Mouse (Mus musculus) forelimb bud, embryonic 11.5 days (tissue): ENCODE measurements around the gene Fnip2.

Experiments
- DNase-seq: peaks from one replicate; pipeline ENCODE4 v3.0.0-alpha.2; 2012; ENCODE audit warnings: low read depth, low spot score

Fnip2 gene

GRCm38 (mm10) chr3:79528451-79528850 is 39.1 kb downstream of the Fnip2 start:
- DNase-seq = no peak

GRCm38 (mm10) chr3:79527921-79528320 is 39.7 kb downstream of the Fnip2 start:
- DNase-seq = no peak

- DNase-seq = no peak
Measured at GRCm38 (mm10) chr3:79527521-79527920, 40.1 kb downstream of the Fnip2 start.

GRCm38 (mm10) chr3:79523349-79523748 is 44.2 kb downstream of the Fnip2 start:
- DNase-seq = no peak

- no peak for DNase-seq
Measured at GRCm38 (mm10) chr3:79519862-79520261, 47.7 kb downstream of the Fnip2 start.

DNA sequence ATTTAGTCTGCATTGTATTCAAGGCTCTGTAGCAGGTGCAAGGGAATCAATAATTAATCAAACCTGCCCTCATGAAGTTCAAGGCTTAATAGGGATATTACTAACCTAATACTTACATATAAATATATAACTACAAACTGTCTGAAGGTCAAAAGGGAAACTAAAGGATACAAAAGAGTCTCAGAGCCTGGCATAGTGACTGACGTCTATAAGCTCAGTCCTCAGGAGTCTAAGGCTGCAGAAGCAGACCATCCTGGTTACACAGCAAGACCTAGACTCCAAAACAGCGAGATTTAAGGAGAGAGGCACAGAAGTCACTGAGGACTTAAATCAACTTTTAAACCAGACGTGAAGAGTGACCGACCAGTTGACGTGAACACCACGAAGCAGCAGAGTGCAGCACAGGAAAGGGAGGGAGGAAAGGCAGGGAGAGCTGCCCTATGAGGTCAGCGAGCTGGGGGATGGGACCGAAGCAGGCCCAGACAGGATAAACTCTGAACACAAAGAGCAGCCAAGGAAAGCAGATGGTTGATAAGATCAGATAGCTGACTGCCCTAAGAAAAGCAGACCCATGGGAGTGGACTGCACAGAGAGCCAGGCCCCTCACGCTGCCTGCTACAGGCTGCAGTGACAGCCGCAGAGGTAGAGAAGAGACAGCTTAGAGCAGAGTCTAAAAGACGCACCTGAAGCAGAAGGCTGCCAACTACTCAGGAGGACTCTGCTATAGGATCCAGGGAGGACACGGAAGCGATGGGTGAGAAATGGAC is 48.7 kb downstream of the Fnip2 start:
- peak; percentile 29 for DNase-seq

- DNase-seq = no peak
Measured at GRCm38 (mm10) chr3:79517884-79518591, 49.6 kb downstream of the Fnip2 start.

DNA sequence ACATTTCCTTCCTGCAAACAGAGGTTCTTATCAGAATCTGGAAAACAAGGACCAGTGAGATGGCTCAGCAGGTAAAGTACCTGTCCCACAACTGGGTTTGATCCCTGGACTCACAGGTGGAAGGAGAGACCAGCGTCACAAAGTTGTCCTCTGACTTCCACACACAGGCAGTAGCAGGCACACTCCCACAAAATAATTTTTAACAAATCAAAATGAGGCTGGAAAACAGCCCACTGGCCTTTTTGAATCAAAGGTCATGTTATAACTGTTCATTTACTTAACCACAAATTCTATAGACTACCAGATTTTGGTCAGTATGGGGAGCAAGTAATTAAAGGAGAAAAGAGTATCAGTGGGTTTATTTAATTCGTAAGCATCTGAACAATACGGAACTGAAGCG is 50.6 kb downstream of the Fnip2 start:
- DNase-seq = no peak

DNA sequence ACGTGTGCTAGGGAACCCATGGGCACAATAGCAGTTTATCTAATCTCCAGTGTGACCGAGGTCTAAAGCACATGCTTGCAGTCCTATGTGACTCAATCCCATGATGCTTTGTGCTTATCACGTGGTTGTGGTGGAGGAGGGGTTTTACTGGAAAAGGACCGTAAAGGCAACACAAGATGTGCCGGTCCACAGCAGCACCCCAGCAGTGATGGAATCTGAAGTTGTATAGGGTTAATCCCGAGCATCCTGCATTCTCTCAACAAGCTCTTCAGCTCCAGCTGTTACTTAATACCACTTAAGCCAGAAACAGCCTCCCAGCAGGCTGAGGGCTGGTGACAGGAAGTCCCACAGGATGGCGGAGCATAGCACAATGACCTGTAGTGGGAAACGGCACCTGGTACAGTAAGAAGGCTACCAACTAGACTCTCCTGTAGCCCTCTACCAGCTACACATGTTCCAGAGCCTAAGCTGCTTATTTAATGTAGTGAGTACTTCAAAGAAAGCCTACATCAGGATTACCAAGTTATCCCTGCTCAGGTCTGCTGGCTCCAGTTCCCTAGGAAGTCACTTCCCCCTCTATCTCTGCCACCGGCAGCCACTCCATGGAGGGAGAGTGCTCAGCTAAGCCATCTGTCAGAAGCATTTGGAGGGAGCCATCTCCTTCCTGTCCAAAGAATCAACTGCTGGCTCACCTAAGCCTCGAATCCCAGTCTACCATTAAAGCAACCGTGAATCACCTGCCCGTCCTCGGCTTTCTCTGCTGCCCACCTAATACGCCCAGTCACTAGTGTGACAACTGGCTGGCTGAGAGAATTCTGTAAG is 51.3 kb downstream of the Fnip2 start:
- DNase-seq = peak; percentile 13

- no peak for DNase-seq
Measured at GRCm38 (mm10) chr3:79514304-79514703, 53.3 kb downstream of the Fnip2 start.

GRCm38 (mm10) chr3:79501166-79501728 is 66.3 kb downstream of the Fnip2 start:
- DNase-seq = no peak

GRCm38 (mm10) chr3:79500279-79500678 is 67.3 kb downstream of the Fnip2 start:
- DNase-seq = no peak

DNA sequence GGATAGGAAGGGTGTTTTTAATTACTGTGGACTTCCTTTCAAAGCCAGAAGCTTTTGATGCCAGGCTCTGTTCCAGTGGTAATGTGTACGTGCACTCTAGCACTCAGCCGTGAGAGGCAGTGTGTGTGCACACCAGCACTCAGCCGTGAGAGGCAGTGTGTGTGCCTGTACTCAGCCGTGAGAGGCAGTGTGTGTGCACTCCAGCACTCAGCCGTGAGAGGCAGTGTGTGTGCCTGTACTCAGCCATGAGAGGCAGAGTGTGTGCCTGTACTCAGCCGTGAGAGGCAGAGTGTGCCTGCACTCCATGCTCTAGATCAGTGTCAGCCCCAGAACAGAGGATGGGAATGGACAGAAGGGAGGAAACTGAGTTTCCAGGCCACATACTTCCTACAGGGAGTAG is 70.9 kb downstream of the Fnip2 start:
- DNase-seq = no peak

GRCm38 (mm10) chr3:79495151-79495550 is 72.4 kb downstream of the Fnip2 start:
- DNase-seq = no peak

GRCm38 (mm10) chr3:79494028-79494427 is 73.6 kb downstream of the Fnip2 start:
- DNase-seq = no peak

- no peak for DNase-seq
Measured at GRCm38 (mm10) chr3:79493064-79493463, 74.5 kb downstream of the Fnip2 start.

DNA sequence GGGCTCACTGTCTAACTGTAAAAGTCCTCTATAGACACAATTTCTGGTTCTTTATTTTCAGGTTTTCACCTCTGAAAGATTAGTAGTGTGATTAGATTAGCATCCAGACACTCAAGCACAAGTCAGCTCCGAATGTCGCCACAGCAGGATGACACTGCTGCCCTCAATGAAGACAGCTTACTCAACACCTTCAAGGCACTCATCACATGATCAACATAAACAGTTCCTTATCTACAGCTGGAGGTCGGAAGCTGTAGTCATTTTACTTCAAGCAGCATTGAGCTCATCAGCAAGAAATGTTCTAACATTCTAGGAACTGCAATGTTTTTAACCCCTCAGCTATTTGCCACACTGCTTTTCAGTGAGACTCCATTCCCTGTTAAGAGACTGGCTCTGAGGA is 76.0 kb downstream of the Fnip2 start:
- DNase-seq = no peak

DNA sequence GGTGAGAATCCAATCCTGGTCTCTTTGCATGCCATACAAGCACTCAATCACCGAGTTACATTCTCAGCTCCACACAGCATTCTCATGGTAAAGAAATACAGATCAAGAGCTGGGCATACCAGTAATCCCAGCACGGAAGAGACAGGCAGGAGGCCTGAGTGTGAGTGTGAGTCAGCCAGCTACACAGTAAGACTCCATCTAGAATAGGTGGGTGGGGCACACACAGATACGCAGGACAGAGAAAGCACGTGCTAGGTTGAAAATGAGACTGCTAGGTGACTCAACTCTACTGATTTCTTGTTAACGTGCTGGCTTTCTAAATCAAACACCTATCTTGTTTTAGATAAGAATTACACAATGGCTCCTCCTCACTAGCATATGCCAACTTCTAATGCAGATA is 77.5 kb downstream of the Fnip2 start:
- DNase-seq = no peak

DNA sequence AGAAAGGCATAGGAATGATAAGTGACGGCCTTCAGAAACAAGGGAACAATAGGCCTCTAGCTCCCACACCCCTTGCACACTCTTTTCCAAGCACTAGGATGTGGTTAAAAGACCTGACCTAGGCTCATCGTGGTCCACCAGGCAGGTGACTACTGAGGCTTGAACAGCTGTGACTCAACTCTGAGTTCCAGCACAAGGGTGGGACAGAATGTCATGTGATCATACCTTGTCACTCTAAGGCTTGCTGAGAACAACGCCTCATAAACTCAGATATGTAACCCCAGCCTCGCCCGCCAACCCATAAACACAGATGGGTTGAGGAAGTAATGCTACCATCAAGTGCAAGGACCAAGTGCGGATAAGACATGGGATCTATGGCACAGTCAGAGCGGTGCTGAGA is 79.6 kb downstream of the Fnip2 start:
- no peak for DNase-seq

DNA sequence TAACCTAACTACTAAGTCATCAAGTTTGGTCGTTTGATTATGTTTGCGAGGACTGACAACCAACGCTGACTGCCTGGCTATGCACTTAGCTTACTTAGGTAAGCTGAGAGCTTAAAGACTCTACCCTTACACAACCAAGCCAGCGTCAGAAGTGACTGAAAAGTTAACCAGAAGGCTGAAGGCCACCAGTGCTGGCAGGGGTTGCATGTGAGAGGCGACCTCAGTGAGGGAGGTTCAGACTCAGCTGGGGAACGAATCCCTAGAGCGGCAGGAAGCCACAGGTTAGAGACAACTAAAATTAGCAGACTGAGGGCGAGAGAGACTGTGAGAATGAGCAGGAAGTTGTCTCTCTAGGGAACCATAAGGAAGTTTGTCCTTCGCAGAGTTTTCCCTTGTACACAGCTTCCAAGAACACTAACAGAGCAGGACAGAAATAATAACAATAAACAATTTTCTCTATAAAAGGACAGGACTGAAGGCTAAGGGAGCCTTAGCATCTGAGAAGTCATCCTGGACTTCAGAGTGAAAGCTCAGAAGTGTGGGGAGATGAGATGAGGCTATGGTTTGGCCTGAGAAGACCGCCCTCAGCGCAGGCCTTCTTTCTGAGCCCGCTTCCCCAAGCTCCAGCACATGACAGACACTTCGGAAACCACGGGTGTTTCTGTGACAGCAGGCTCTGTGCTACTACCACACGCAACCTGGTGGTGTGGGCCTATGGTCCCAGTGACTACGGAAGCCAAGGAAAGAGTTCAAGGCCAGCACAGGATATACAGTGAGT is 83.1 kb downstream of the Fnip2 start:
- no peak for DNase-seq

DNA sequence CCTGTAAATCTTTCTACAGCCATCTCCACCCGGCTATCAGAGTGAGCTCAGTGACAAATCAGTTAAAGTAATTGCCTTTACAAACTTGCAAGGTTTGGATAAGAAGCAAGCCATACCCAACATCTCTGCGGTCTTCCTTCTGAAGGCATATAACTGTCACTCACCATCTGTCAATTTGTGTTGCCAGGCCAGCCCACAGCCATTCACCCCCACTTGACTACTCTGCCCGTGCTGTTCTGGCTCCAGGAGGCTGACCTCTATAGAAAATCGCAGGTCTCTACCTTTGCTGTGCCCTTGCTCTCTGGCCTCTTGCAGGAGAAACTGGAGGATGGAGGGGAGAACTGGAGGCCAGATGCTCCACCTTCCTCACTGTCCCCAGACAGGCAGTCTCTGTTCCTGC is 88.7 kb downstream of the Fnip2 start:
- no peak for DNase-seq
